Mouse (Mus musculus) forebrain, embryonic 13.5 days (tissue): ENCODE results near the gene Rab6b. TPM values are rescaled to one million over a fixed set of nuclear protein-coding genes. Genes with fewer than 3 reads are reported as not detected.
"Not testable (repeated sequence)": the region's sequence is repeated elsewhere in the genome, so short reads cannot be mapped to it uniquely, and the experiment has no call there.

Source experiments
- ATAC-seq: fragments of 200-750 bp; cut with Nextera tagmentation; 2 replicates; pipeline ENCODE4 v1.8.0; 2017
- H3K27ac ChIP-seq: fragments of 300-500 bp; sonication (generic); 2 replicates; pipeline ENCODE4 v1.5.1; 2015; ENCODE audit warnings: inconsistent platforms, mild to moderate bottlenecking, moderate library complexity
- H3K27me3 ChIP-seq: fragments of 300-500 bp; sonication (generic); 2 replicates; pipeline ENCODE4 v1.6.1; 2015; ENCODE audit warnings: mild to moderate bottlenecking, inconsistent platforms
- H3K36me3 ChIP-seq: fragments of 300-500 bp; sonication (generic); 2 replicates; pipeline ENCODE4 v1.6.1; 2015; ENCODE audit warnings: mild to moderate bottlenecking, inconsistent platforms; ENCODE audit not compliant: poor library complexity, severe bottlenecking
- H3K4me1 ChIP-seq: fragments of 300-500 bp; sonication (generic); 2 replicates; pipeline ENCODE4 v1.6.1; 2015; ENCODE audit warnings: inconsistent platforms
- H3K4me2 ChIP-seq: fragments of 300-500 bp; sonication (generic); 2 replicates; pipeline ENCODE4 v1.6.1; 2015; ENCODE audit warnings: inconsistent platforms, mild to moderate bottlenecking, moderate library complexity
- H3K4me3 ChIP-seq: fragments of 300-500 bp; sonication (generic); 2 replicates; pipeline ENCODE4 v1.5.1; 2015; ENCODE audit warnings: mild to moderate bottlenecking, inconsistent platforms
- H3K9ac ChIP-seq: fragments of 300-500 bp; sonication (generic); 2 replicates; pipeline ENCODE4 v1.6.1; 2015; ENCODE audit warnings: mild to moderate bottlenecking, inconsistent platforms
- H3K9me3 ChIP-seq: fragments of 300-500 bp; sonication (generic); replicated peaks from 2 replicates; pipeline ENCODE4 v1.6.1; 2016; ENCODE audit warnings: inconsistent platforms
- WGBS: fragments of 180-500 bp; shearing (Covaris S2); methylation state at CpG from one replicate; pipeline ENCODE4 v1.1.7; 2015; 5-methylcytosine and 5-hydroxymethylcytosine counted together
- polyA plus RNA-seq: library from polyadenylated mRNA; unstranded; fragments of >200 nt; fragmentation: Nextera tagmentation; extraction: Ambion mirVana; gene quantifications from 2 replicates; pipeline ENCODE4 v1.2.1, GENCODE M21; 2015

Gene Rab6b
- polyA plus RNA-seq, 1 experiment from 2014 or later, result 38.5 TPM

- Histone ChIP-seq H3K27ac (no peak overlapping the region), H3K36me3 (peaks cover 19% of the 10 kb centered on the region; the same call in 1 of the 2 replicates), H3K4me3 (no peak overlapping the region), H3K27me3 (no peaks in the 10 kb centered on the region), H3K9me3 (no peaks in the 10 kb centered on the region), H3K9ac (no peak overlapping the region), H3K4me2 (no peak overlapping the region), H3K4me1 (peaks cover 48% of the 10 kb centered on the region)
- 92% methylated on average over 12 of the region's 12 CpGs for WGBS
- no peak for ATAC-seq
Observed at GRCm38 (mm10) chr9:103149074-103149799, 37.6 kb downstream of the Rab6b start.

DNA sequence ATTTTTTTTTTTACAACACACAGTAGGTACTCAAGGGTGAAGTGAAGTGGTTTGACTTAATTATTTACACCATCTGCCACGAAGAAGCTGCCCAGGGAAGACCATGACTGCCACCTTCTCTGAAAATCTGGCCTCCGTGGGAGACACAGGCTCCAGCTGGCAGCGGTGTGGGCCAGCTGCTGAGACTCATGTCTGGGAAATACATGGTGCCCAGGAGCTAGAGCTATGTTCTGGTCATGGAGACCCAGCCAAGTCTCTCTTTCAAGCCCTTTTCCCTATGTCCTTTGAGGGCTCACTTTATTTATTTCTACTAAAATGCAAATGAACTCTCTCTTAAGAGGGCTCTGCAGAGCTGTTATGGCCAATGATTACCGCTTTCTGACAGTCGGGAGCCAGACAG, 41.7 kb downstream of the Rab6b start:
- 64% methylated on average over 5 of the region's 5 CpGs for WGBS
- H3K9ac ChIP-seq, result no peak overlapping the region
- peaks cover 19% of the 10 kb centered on the region for H3K36me3 ChIP-seq
- H3K4me3 ChIP-seq, result no peak overlapping the region
- no peaks in the 10 kb centered on the region for H3K9me3 ChIP-seq
- no peak for ATAC-seq
- H3K4me1 ChIP-seq, result peaks cover 13% of the 10 kb centered on the region
- no peaks in the 10 kb centered on the region for H3K27me3 ChIP-seq
- H3K4me2 ChIP-seq, result no peak overlapping the region
- peak overlapping the region; percentile 45; the same call in 1 of the 2 replicates for H3K27ac ChIP-seq

DNA sequence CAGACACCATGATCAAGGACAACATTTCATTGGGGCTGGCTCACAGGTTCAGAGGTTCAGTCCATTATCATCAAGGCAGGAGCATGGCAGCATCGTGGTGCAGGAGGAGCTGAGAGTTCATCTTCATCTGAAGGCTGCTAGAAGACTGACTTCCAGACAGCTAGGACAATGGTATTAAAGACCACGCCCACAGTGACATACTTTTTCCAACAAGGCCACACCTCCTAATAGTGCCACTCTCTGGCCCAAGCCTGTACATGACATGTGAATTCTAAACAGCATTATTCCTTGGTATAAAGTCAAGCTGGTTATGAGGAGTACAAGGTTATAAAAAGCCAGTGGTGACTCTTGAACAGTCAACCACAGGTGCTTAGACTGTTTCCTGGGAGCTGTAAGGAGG, 43.0 kb downstream of the Rab6b start:
- no peak for ATAC-seq
- 92% methylated on average over 2 of the region's 2 CpGs for WGBS
- Histone ChIP-seq H3K27me3 (no peaks in the 10 kb centered on the region), H3K4me1 (peaks cover 11% of the 10 kb centered on the region; the same call in 1 of the 2 replicates), H3K4me2 (no peak overlapping the region), H3K9me3 (no peaks in the 10 kb centered on the region), H3K4me3 (no peak overlapping the region), H3K36me3 (peaks cover 28% of the 10 kb centered on the region), H3K9ac (no peak overlapping the region), H3K27ac (no peak overlapping the region)

DNA sequence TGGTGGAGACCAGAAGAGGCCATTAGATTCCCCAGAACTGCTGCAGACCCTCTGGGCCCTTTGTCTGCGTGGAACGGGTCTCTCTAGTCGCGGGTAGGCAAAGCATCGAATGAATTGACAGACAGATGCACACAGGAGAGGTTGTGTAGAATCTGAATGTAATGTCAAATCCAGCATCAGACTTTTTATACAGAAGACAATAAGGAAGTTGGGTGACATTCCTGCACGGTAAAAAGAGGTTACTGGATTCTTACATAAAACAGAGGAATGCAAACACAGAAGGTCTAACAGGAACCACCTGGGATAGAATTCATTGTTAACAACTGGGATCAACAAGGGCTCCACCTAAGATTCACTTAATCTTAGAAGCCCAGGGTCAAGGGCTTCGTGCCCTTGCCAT, 43.6 kb downstream of the Rab6b start:
- H3K27ac ChIP-seq, H3K4me3 ChIP-seq, H3K9ac ChIP-seq, ATAC-seq, H3K9me3 ChIP-seq, H3K4me2 ChIP-seq, H3K27me3 ChIP-seq: not testable (repeated sequence)
- 85% methylated on average over 7 of the region's 7 CpGs for WGBS
- H3K4me1 ChIP-seq, result peaks cover 11% of the 10 kb centered on the region; the same call in 1 of the 2 replicates
- H3K36me3 ChIP-seq, result peaks cover 28% of the 10 kb centered on the region

GRCm38 (mm10) chr9:103163806-103164205, 52.2 kb downstream of the Rab6b start:
- no peak overlapping the region for H3K9ac ChIP-seq
- no peaks in the 10 kb centered on the region for H3K9me3 ChIP-seq
- 0 out of 2 replicates have a peak, but pooled peaks have one; percentile 8 for ATAC-seq
- H3K36me3 ChIP-seq, result peaks cover 90% of the 10 kb centered on the region
- H3K4me2 ChIP-seq, result no peak overlapping the region
- H3K4me1 ChIP-seq, result 0 out of 2 replicates have a peak, but pooled peaks cover 5% of the 10 kb centered on the region
- 83% methylated on average over 15 of the region's 15 CpGs for WGBS
- H3K4me3 ChIP-seq, result no peak overlapping the region
- no peaks in the 10 kb centered on the region for H3K27me3 ChIP-seq
- no peak overlapping the region for H3K27ac ChIP-seq

GRCm38 (mm10) chr9:103168046-103168445, 56.5 kb downstream of the Rab6b start:
- H3K36me3 ChIP-seq, result peaks cover 90% of the 10 kb centered on the region
- H3K27ac ChIP-seq, result no peak overlapping the region
- no peak overlapping the region for H3K4me2 ChIP-seq
- H3K27me3 ChIP-seq, result no peaks in the 10 kb centered on the region
- H3K4me3 ChIP-seq, result no peak overlapping the region
- 79% methylated on average over 6 of the region's 6 CpGs for WGBS
- H3K9ac ChIP-seq, result no peak overlapping the region
- no peak for ATAC-seq
- H3K9me3 ChIP-seq, result no peaks in the 10 kb centered on the region
- H3K4me1 ChIP-seq, result 0 out of 2 replicates have a peak, but pooled peaks cover 5% of the 10 kb centered on the region

DNA sequence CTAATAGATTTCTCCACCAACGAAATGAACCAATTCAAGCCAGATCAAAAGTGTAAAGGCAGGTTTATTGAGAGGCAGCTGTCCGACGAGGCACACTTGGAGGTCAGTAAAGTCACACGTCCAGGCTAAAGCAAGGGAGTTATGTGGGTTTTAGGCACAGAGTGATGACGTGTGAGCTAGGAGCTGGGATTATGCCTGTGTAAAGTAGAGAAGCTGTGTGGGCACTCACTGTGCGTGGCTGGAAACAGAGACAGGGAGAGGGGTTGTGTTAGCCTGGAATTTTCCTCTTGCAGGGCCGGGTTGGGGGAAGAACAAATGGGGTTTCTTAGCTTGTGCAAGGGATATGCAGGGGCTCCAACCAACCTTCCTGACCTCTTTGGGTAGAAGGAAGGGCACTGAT, 57.2 kb downstream of the Rab6b start:
- no peaks in the 10 kb centered on the region for H3K9me3 ChIP-seq
- no peak overlapping the region for H3K9ac ChIP-seq
- H3K4me2 ChIP-seq, result no peak overlapping the region
- 0 out of 2 replicates have a peak, but pooled peaks cover 5% of the 10 kb centered on the region for H3K4me1 ChIP-seq
- no peak overlapping the region for H3K4me3 ChIP-seq
- no peaks in the 10 kb centered on the region for H3K27me3 ChIP-seq
- peaks cover 87% of the 10 kb centered on the region for H3K36me3 ChIP-seq
- 84% methylated on average over 7 of the region's 7 CpGs for WGBS
- ATAC-seq, result no peak
- H3K27ac ChIP-seq, result no peak overlapping the region

DNA sequence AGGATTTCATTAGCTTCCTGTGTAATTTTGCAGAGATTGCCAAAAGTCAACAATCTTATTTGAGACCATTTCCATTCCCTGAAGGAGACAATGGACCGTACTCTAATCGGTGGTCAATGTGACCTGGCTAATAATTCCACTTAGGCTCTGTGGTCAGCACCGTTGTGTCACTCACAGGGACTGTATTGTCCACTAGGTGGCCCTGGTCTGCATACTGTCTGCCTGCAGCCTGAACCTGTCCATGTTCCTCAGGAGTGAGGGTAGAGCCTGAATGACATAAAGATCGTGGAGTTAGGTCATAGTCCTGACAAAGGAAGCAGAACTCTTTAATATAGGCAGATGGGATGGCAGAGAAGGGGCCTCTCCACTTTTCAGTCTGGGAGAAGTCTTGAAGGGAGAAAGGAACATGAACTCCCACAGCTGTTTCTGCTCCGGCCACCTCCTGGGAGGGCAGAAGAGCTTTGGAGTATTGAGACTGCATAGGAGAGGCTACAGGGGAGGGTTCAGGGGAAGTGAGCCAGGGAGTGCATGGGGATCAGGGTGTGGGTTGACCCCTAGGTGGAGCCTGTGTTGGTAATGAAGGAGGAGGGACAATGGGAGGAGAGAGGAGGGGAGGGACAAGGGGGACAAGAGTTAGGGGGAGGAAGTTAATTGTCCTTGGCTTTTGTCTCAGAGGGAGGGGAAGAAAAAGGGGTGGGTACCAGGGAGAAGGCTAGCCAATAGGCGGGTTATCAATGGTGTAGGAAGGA, 63.4 kb downstream of the Rab6b start:
- Histone ChIP-seq H3K27me3 (no peaks in the 10 kb centered on the region), H3K36me3 (peaks cover 56% of the 10 kb centered on the region), H3K9ac (no peak overlapping the region), H3K4me1 (0 out of 2 replicates have a peak, but pooled peaks cover 1% of the 10 kb centered on the region), H3K4me3 (no peak overlapping the region), H3K9me3 (no peaks in the 10 kb centered on the region), H3K27ac (no peak overlapping the region), H3K4me2 (no peak overlapping the region)
- no peak for ATAC-seq
- 63% methylated on average over 6 of the region's 6 CpGs for WGBS

DNA sequence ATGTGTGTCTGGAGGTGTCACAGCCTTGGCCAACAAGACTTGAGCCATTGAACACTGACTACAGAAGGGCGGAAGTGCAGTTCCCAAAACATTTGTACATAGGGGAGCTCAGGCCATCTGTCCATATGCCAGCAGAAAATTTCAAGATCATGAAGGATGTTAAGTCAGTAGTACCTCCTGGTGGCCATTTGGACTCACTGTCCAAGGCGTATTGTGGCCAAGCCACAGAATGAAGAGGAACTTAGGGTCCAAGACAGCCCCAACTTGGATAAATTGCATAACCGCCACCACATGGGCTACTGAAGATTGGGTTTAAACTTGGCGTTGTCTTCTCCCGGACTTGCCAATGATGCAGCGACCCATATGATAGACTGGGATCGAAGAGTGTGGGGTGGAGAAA, 64.1 kb downstream of the Rab6b start:
- no peak for ATAC-seq
- Histone ChIP-seq H3K9ac (no peak overlapping the region), H3K4me3 (no peak overlapping the region), H3K27me3 (no peaks in the 10 kb centered on the region), H3K4me2 (no peak overlapping the region), H3K36me3 (peaks cover 50% of the 10 kb centered on the region), H3K9me3 (no peaks in the 10 kb centered on the region), H3K4me1 (peaks cover 8% of the 10 kb centered on the region), H3K27ac (no peak overlapping the region)
- WGBS, result 96% methylated on average over 7 of the region's 7 CpGs

GRCm38 (mm10) chr9:103180303-103180702, 68.7 kb downstream of the Rab6b start:
- ATAC-seq, result peak; percentile 17; the same call in 1 of the 2 replicates
- 69% methylated on average over 3 of the region's 3 CpGs for WGBS
- H3K4me3 ChIP-seq, result no peak overlapping the region
- H3K27me3 ChIP-seq, result no peaks in the 10 kb centered on the region
- H3K27ac ChIP-seq, result peak overlapping the region; percentile 61
- H3K4me1 ChIP-seq, result peaks cover 18% of the 10 kb centered on the region
- peak overlapping the region; percentile 63 for H3K4me2 ChIP-seq
- H3K9ac ChIP-seq, result peak overlapping the region; percentile 65; the same call in 1 of the 2 replicates
- no peaks in the 10 kb centered on the region for H3K9me3 ChIP-seq
- peaks cover 34% of the 10 kb centered on the region for H3K36me3 ChIP-seq

GRCm38 (mm10) chr9:103180807-103181565, 69.4 kb downstream of the Rab6b start:
- no peaks in the 10 kb centered on the region for H3K9me3 ChIP-seq
- peaks cover 18% of the 10 kb centered on the region for H3K4me1 ChIP-seq
- H3K27ac ChIP-seq, result peak overlapping the region; percentile 61
- peak overlapping the region; percentile 65 for H3K9ac ChIP-seq
- H3K36me3 ChIP-seq, result peaks cover 29% of the 10 kb centered on the region
- H3K4me3 ChIP-seq, result peak overlapping the region; percentile 32
- ATAC-seq, result peak; percentile 81
- WGBS, result 4% methylated on average over 20 of the region's 20 CpGs
- H3K4me2 ChIP-seq, result peak overlapping the region; percentile 63
- H3K27me3 ChIP-seq, result no peaks in the 10 kb centered on the region

GRCm38 (mm10) chr9:103181886-103182285, 70.3 kb downstream of the Rab6b start:
- no peak overlapping the region for H3K4me3 ChIP-seq
- no peak overlapping the region for H3K4me2 ChIP-seq
- H3K27me3 ChIP-seq, result no peaks in the 10 kb centered on the region
- H3K9me3 ChIP-seq, result no peaks in the 10 kb centered on the region
- H3K27ac ChIP-seq, result no peak overlapping the region
- no peak overlapping the region for H3K9ac ChIP-seq
- H3K4me1 ChIP-seq, result peaks cover 18% of the 10 kb centered on the region
- H3K36me3 ChIP-seq, result peaks cover 25% of the 10 kb centered on the region
- no peak for ATAC-seq
- 89% methylated on average over 8 of the region's 8 CpGs for WGBS
